Mouse (Mus musculus) kidney, postnatal 0 days (tissue): ENCODE measurements around the gene Cd40. TPM values are rescaled to one million over a fixed set of nuclear protein-coding genes. Genes with fewer than 3 reads are reported as not detected.
A peak's percentile ranks its signal among the peaks of the same experiment; 100 is the strongest.

Experiments used
- ATAC-seq: fragments of 200-750 bp; cut with Nextera tagmentation; replicated peaks from 2 replicates; pipeline ENCODE4 v1.8.0; 2017; ENCODE audit warnings: low read depth, moderate number of reproducible peaks, moderate TSS enrichment, moderate library complexity; ENCODE audit not compliant: low FRiP score
- DNase-seq: peaks from one replicate; pipeline ENCODE4 v3.0.0-alpha.2; 2016; ENCODE audit warnings: low spot score
- H3K27ac ChIP-seq: fragments of 300-500 bp; sonication (generic); 2 replicates; pipeline ENCODE4 v1.5.1; 2014; ENCODE audit warnings: mild to moderate bottlenecking
- H3K27me3 ChIP-seq: fragments of 300-500 bp; sonication (generic); 2 replicates; pipeline ENCODE4 v1.6.1; 2014; ENCODE audit warnings: low read length, mixed read lengths; ENCODE audit not compliant: insufficient read depth
- H3K36me3 ChIP-seq: fragments of 300-500 bp; sonication (generic); 2 replicates; pipeline ENCODE4 v1.6.1; 2014; ENCODE audit warnings: low read length, mixed read lengths; ENCODE audit not compliant: insufficient read depth
- H3K4me1 ChIP-seq: fragments of 300-500 bp; sonication (generic); replicated peaks from 2 replicates; pipeline ENCODE4 v1.6.1; 2014; ENCODE audit warnings: antibody characterized with exemption, low read length, mixed read lengths; ENCODE audit not compliant: insufficient read depth
- H3K4me2 ChIP-seq: fragments of 300-500 bp; sonication (generic); 2 replicates; pipeline ENCODE4 v1.6.1; 2014; ENCODE audit warnings: mild to moderate bottlenecking, low read length, moderate library complexity, mixed read lengths
- H3K4me3 ChIP-seq: fragments of 300-500 bp; sonication (generic); replicated peaks from 2 replicates; pipeline ENCODE4 v1.5.1; 2014; ENCODE audit warnings: low read depth, low read length
- H3K9ac ChIP-seq: fragments of 300-500 bp; sonication (generic); 2 replicates; pipeline ENCODE4 v1.6.1; 2014; ENCODE audit warnings: low read depth, low read length
- H3K9me3 ChIP-seq: fragments of 300-500 bp; sonication (generic); replicated peaks from 2 replicates; pipeline ENCODE4 v1.6.1; 2016; ENCODE audit warnings: low read length, inconsistent platforms, mixed read lengths
- CTCF ChIP-seq: IDR thresholded peaks from 2 replicates; pipeline ENCODE4 v1.5.1; 2016; ENCODE audit warnings: antibody characterized with exemption, low read depth, mild to moderate bottlenecking, moderate library complexity
- WGBS: fragments of 180-500 bp; shearing (Covaris S2); extraction: QIAGEN DNeasy Blood & Tissue Kit; methylation state at CpG from one replicate; pipeline ENCODE4 v1.1.7; 2014; 5-methylcytosine and 5-hydroxymethylcytosine counted together
- polyA plus RNA-seq: library from polyadenylated mRNA; unstranded; fragments of >200 nt; fragmentation: Nextera tagmentation; extraction: Ambion mirVana; gene quantifications from 2 replicates; pipeline ENCODE4 v1.2.1, GENCODE M21; 2015

Gene Cd40
- polyA plus RNA-seq, 1 experiment from 2014 or later = 16.7 TPM

- Histone ChIP-seq H3K4me3 (no peak overlapping the region), H3K4me2 (no peak overlapping the region), H3K27me3 (no peaks in the 10 kb centered on the region), H3K36me3 (no peaks in the 10 kb centered on the region), H3K4me1 (no peaks in the 10 kb centered on the region), H3K27ac (no peak overlapping the region), H3K9me3 (no peaks in the 10 kb centered on the region), H3K9ac (no peak overlapping the region)
- no peak for TF ChIP-seq CTCF
- 28% methylated on average over 7 of the region's 7 CpGs for WGBS
- DNase-seq = peak; percentile 35
- 0 out of 2 replicates have a peak, but pooled peaks have one; percentile 46 for ATAC-seq
Observed at GRCm38 (mm10) chr2:165064489-165064888, 9.1 kb downstream of the Cd40 start.

DNA sequence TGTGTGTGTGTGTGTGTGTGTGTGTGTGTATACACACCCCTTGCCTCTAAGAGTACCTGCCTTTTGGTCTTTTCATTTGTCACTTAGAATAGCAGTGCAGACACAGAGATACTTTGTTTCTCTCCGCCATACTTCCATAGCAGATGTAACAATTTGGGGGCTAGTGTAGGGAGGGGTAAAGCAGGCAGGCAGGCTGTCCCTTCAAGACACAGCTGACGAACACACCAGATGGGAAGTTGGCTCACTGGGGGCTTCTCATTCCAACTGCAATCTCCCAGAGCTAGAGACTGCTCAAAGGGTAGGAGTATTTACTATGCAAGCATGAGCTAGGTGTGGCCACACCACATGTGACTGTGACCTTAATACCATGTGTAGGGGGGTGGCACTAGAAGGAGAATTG lies 13.4 kb downstream of the Cd40 start:
- Histone ChIP-seq H3K4me2 (no peak overlapping the region), H3K4me3 (no peak overlapping the region), H3K9me3 (no peaks in the 10 kb centered on the region), H3K4me1 (no peaks in the 10 kb centered on the region), H3K36me3 (no peaks in the 10 kb centered on the region), H3K27ac (no peak overlapping the region), H3K9ac (no peak overlapping the region), H3K27me3 (peaks cover under 1% of the 10 kb centered on the region; the same call in 1 of the 2 replicates)
- 74% methylated on average over 2 of the region's 2 CpGs for WGBS
- no peak for ATAC-seq
- DNase-seq = no peak
- no peak for TF ChIP-seq CTCF

- peak; percentile 78 for TF ChIP-seq CTCF
- ATAC-seq (0 out of 2 replicates have a peak, but pooled peaks have one; percentile 25), DNase-seq (peak; percentile 78)
- Histone ChIP-seq H3K4me3 (no peak overlapping the region), H3K9me3 (no peaks in the 10 kb centered on the region), H3K27ac (no peak overlapping the region), H3K9ac (no peak overlapping the region), H3K27me3 (peaks cover 7% of the 10 kb centered on the region), H3K4me1 (no peaks in the 10 kb centered on the region), H3K36me3 (no peaks in the 10 kb centered on the region), H3K4me2 (no peak overlapping the region)
- WGBS = 18% methylated on average over 23 of the region's 23 CpGs
Observed at GRCm38 (mm10) chr2:165070096-165070816, 14.8 kb downstream of the Cd40 start.

GRCm38 (mm10) chr2:165073381-165073781 lies 18.0 kb downstream of the Cd40 start:
- WGBS = 15% methylated on average over 9 of the region's 9 CpGs
- Histone ChIP-seq H3K4me1 (no peaks in the 10 kb centered on the region), H3K36me3 (no peaks in the 10 kb centered on the region), H3K27ac (no peak overlapping the region), H3K4me3 (no peak overlapping the region), H3K9ac (no peak overlapping the region), H3K9me3 (no peaks in the 10 kb centered on the region), H3K27me3 (peaks cover 22% of the 10 kb centered on the region), H3K4me2 (no peak overlapping the region)
- no peak for DNase-seq
- no peak for ATAC-seq
- no peak for TF ChIP-seq CTCF

GRCm38 (mm10) chr2:165074081-165074884 lies 18.9 kb downstream of the Cd40 start:
- Histone ChIP-seq H3K4me1 (no peaks in the 10 kb centered on the region), H3K9me3 (no peaks in the 10 kb centered on the region), H3K27ac (no peak overlapping the region), H3K27me3 (peaks cover 22% of the 10 kb centered on the region), H3K9ac (no peak overlapping the region), H3K36me3 (no peaks in the 10 kb centered on the region), H3K4me2 (no peak overlapping the region), H3K4me3 (no peak overlapping the region)
- WGBS = 44% methylated on average over 11 of the region's 11 CpGs
- TF ChIP-seq CTCF = no peak
- ATAC-seq (no peak), DNase-seq (no peak)

GRCm38 (mm10) chr2:165074937-165075336 lies 19.5 kb downstream of the Cd40 start:
- WGBS = 34% methylated on average over 2 of the region's 2 CpGs

More at GRCm38 (mm10) chr2:165074937-165075336, 19.5 kb downstream of the Cd40 start:
- Histone ChIP-seq H3K4me1 (no peaks in the 10 kb centered on the region), H3K9me3 (no peaks in the 10 kb centered on the region), H3K9ac (no peak overlapping the region), H3K4me3 (no peak overlapping the region), H3K4me2 (no peak overlapping the region), H3K27me3 (peaks cover 22% of the 10 kb centered on the region), H3K27ac (no peak overlapping the region), H3K36me3 (no peaks in the 10 kb centered on the region)
- ATAC-seq = 0 out of 2 replicates have a peak, but pooled peaks have one; percentile 29
- DNase-seq = peak; percentile 87
- TF ChIP-seq CTCF = peak; percentile 97
